Mouse (Mus musculus) midbrain, embryonic 11.5 days (tissue): ENCODE results near the gene Cntnap4. TPM values are rescaled to one million over a fixed set of nuclear protein-coding genes. Genes with fewer than 3 reads are reported as not detected.

ENCODE experiments used
- ATAC-seq: fragments of 200-750 bp; cut with Nextera tagmentation; 2 replicates; pipeline ENCODE4 v1.8.0; 2017; ENCODE audit warnings: moderate TSS enrichment, moderate library complexity; ENCODE audit not compliant: low FRiP score
- DNase-seq: peaks from one replicate; pipeline ENCODE4 v3.0.0; 2015; ENCODE audit warnings: low spot score; ENCODE audit errors: missing footprints
- H3K27ac ChIP-seq: fragments of 300-500 bp; sonication (generic); 2 replicates; pipeline ENCODE4 v1.5.1; 2014; ENCODE audit warnings: low read depth, low read length
- H3K27me3 ChIP-seq: fragments of 300-500 bp; sonication (generic); 2 replicates; pipeline ENCODE4 v1.6.1; 2014; ENCODE audit warnings: mild to moderate bottlenecking, low read length, moderate library complexity, mixed read lengths; ENCODE audit not compliant: control insufficient read depth, insufficient read depth
- H3K36me3 ChIP-seq: fragments of 300-500 bp; sonication (generic); 2 replicates; pipeline ENCODE4 v1.6.1; 2014; ENCODE audit warnings: mild to moderate bottlenecking, low read length, moderate library complexity, mixed read lengths; ENCODE audit not compliant: control insufficient read depth, insufficient read depth
- H3K4me1 ChIP-seq: fragments of 300-500 bp; sonication (generic); 2 replicates; pipeline ENCODE4 v1.6.1; 2014; ENCODE audit warnings: low read length; ENCODE audit not compliant: control insufficient read depth, insufficient read depth
- H3K4me2 ChIP-seq: fragments of 300-500 bp; sonication (generic); 2 replicates; pipeline ENCODE4 v1.6.1; 2014; ENCODE audit warnings: mild to moderate bottlenecking, moderate library complexity
- H3K4me3 ChIP-seq: fragments of 300-500 bp; sonication (generic); 2 replicates; pipeline ENCODE4 v1.5.1; 2014; ENCODE audit warnings: low read depth, low read length
- H3K9ac ChIP-seq: fragments of 300-500 bp; sonication (generic); 2 replicates; pipeline ENCODE4 v1.6.1; 2014; ENCODE audit warnings: low read length
- H3K9me3 ChIP-seq: fragments of 300-500 bp; sonication (generic); 2 replicates; pipeline ENCODE4 v1.6.1; 2016; ENCODE audit warnings: low read length; ENCODE audit not compliant: control insufficient read depth
- WGBS: fragments of 180-500 bp; shearing (Covaris S2); extraction: QIAGEN DNeasy Blood & Tissue Kit; methylation state at CpG from one replicate; pipeline ENCODE4 v1.1.7; 2014; 5-methylcytosine and 5-hydroxymethylcytosine counted together
- polyA plus RNA-seq: library from polyadenylated mRNA; unstranded; fragments of >200 nt; fragmentation: Nextera tagmentation; extraction: Ambion mirVana; gene quantifications from 2 replicates; pipeline ENCODE4 v1.2.1, GENCODE M21; 2014

The Cntnap4 gene
- polyA plus RNA-seq, 1 experiment from 2014 or later = 0.90 TPM

DNA sequence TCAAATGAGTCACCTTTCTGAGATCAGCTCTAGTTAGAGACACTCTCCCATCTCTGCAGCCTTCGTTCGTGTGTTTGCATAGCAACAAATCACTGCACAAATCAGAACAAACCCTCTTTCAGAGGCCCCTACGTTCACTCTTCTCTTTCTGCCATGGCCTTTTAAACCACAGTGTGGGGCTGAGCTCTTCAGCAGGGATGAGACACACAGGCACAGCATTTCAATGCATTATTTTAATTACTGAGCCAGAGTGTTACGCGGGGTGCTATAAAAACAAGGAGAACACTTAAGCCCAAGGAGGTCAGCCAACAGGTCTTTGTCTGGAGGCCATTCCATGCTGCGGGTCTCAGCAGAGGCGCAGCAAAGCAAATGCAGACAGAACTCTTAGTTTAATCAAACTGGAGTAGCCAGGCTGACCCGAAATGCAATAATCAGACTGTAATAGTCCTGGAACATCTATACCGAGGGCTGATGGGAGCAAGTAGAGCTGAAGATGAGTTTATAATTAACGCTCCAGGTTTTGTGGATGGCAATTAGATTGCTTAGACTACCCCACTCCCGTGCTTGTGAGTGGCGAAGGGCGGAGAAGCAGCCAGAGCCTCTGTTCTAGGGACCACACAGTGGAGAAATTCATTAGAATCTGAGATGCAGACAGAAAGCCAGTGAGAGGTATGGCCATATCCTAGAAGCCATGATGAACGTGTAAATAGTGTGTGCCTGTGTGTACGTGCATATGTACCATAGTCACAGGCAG, 26.4 kb downstream of the Cntnap4 start:
- H3K4me2 ChIP-seq = no peak overlapping the region
- no peaks in the 10 kb centered on the region for H3K36me3 ChIP-seq
- no peak overlapping the region for H3K4me3 ChIP-seq
- no peaks in the 10 kb centered on the region for H3K27me3 ChIP-seq
- no peaks in the 10 kb centered on the region for H3K9me3 ChIP-seq
- ATAC-seq (0 out of 2 replicates have a peak, but pooled peaks have one; percentile 35), DNase-seq (no peak)
- no peak overlapping the region for H3K27ac ChIP-seq
- 72% methylated on average over 15 of the region's 15 CpGs for WGBS
- no peaks in the 10 kb centered on the region for H3K4me1 ChIP-seq
- no peak overlapping the region for H3K9ac ChIP-seq

- no peaks in the 10 kb centered on the region for H3K4me1 ChIP-seq
- H3K4me3 ChIP-seq = no peak overlapping the region
- no peaks in the 10 kb centered on the region for H3K27me3 ChIP-seq
- no peak overlapping the region for H3K27ac ChIP-seq
- H3K9me3 ChIP-seq = no peaks in the 10 kb centered on the region
- DNase-seq = no peak
- H3K4me2 ChIP-seq = no peak overlapping the region
- no peak for ATAC-seq
- 90% methylated on average over 11 of the region's 11 CpGs for WGBS
- no peak overlapping the region for H3K9ac ChIP-seq
- H3K36me3 ChIP-seq = no peaks in the 10 kb centered on the region
These were observed 30.1 kb downstream of the Cntnap4 start for GRCm38 (mm10) chr8:112599975-112600374.

- no peak overlapping the region for H3K27ac ChIP-seq
- no peak overlapping the region for H3K4me3 ChIP-seq
- H3K36me3 ChIP-seq = no peaks in the 10 kb centered on the region
- H3K9ac ChIP-seq = no peak overlapping the region
- H3K27me3 ChIP-seq = no peaks in the 10 kb centered on the region
- DNase-seq (no peak), ATAC-seq (no peak)
- no peaks in the 10 kb centered on the region for H3K4me1 ChIP-seq
- no peak overlapping the region for H3K4me2 ChIP-seq
- no peaks in the 10 kb centered on the region for H3K9me3 ChIP-seq
- 85% methylated on average over 1 of the region's 1 CpGs for WGBS
These were observed 31.3 kb downstream of the Cntnap4 start for GRCm38 (mm10) chr8:112601150-112601549.

- WGBS = 86% methylated on average over 6 of the region's 6 CpGs
- ATAC-seq (no peak), DNase-seq (no peak)
- Histone ChIP-seq H3K9ac (no peak overlapping the region), H3K27ac (no peak overlapping the region), H3K4me2 (no peak overlapping the region), H3K36me3 (no peaks in the 10 kb centered on the region), H3K9me3 (no peaks in the 10 kb centered on the region), H3K4me1 (no peaks in the 10 kb centered on the region), H3K4me3 (no peak overlapping the region), H3K27me3 (no peaks in the 10 kb centered on the region)
These were observed 40.3 kb downstream of the Cntnap4 start for GRCm38 (mm10) chr8:112610121-112610520.

- Histone ChIP-seq H3K9ac (no peak overlapping the region), H3K27me3 (no peaks in the 10 kb centered on the region), H3K9me3 (no peaks in the 10 kb centered on the region), H3K4me3 (no peak overlapping the region), H3K27ac (no peak overlapping the region), H3K36me3 (no peaks in the 10 kb centered on the region), H3K4me2 (no peak overlapping the region), H3K4me1 (no peaks in the 10 kb centered on the region)
- WGBS = 92% methylated on average over 7 of the region's 7 CpGs
- DNase-seq (no peak), ATAC-seq (no peak)
These were observed 58.9 kb downstream of the Cntnap4 start for GRCm38 (mm10) chr8:112628791-112629190.

- no peak for ATAC-seq
- no peaks in the 10 kb centered on the region for H3K27me3 ChIP-seq
- no peak overlapping the region for H3K4me3 ChIP-seq
- no peak overlapping the region for H3K4me2 ChIP-seq
- no peaks in the 10 kb centered on the region for H3K4me1 ChIP-seq
- no peaks in the 10 kb centered on the region for H3K9me3 ChIP-seq
- H3K9ac ChIP-seq = no peak overlapping the region
- no peaks in the 10 kb centered on the region for H3K36me3 ChIP-seq
- 83% methylated on average over 4 of the region's 4 CpGs for WGBS
- H3K27ac ChIP-seq = no peak overlapping the region
- no peak for DNase-seq
These were observed 82.8 kb downstream of the Cntnap4 start for GRCm38 (mm10) chr8:112652657-112653056.

GRCm38 (mm10) chr8:112653276-112653675, 83.4 kb downstream of the Cntnap4 start:
- Histone ChIP-seq H3K4me3 (no peak overlapping the region), H3K9ac (no peak overlapping the region), H3K36me3 (no peaks in the 10 kb centered on the region), H3K4me2 (no peak overlapping the region), H3K4me1 (no peaks in the 10 kb centered on the region), H3K27me3 (no peaks in the 10 kb centered on the region), H3K27ac (no peak overlapping the region), H3K9me3 (no peaks in the 10 kb centered on the region)
- DNase-seq = no peak
- no peak for ATAC-seq
- WGBS = 87% methylated on average over 1 of the region's 1 CpGs

DNA sequence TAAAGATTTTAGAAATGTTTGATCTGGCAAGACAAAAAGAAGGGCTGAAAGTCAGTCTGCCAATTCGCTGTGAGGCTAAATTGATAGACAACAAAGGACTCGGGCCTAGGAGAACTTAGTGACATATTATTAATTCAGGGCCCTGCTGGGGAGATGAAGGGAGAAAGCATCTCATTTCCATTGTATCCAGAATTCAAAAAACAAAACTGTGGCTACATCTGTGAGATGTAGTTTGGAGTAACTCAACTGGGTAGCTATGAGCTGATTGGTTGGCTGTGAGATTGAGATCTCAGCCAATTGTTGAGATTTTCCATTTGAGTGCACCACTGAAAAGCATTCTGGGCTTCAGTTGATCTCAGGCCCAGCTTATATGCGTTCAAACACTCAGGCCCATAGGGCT, 84.2 kb downstream of the Cntnap4 start:
- DNase-seq (no peak), ATAC-seq (no peak)
- Histone ChIP-seq H3K4me2 (no peak overlapping the region), H3K9ac (no peak overlapping the region), H3K9me3 (no peaks in the 10 kb centered on the region), H3K36me3 (no peaks in the 10 kb centered on the region), H3K4me3 (no peak overlapping the region), H3K4me1 (no peaks in the 10 kb centered on the region), H3K27ac (no peak overlapping the region), H3K27me3 (no peaks in the 10 kb centered on the region)
- WGBS = 66% methylated on average over 3 of the region's 3 CpGs

- no peak for ATAC-seq
These were observed 94.2 kb downstream of the Cntnap4 start for GRCm38 (mm10) chr8:112664067-112664466.

More at GRCm38 (mm10) chr8:112664067-112664466, 94.2 kb downstream of the Cntnap4 start:
- WGBS = 87% methylated on average over 3 of the region's 3 CpGs
- no peaks in the 10 kb centered on the region for H3K36me3 ChIP-seq
- no peak overlapping the region for H3K9ac ChIP-seq
- no peak overlapping the region for H3K4me3 ChIP-seq
- no peaks in the 10 kb centered on the region for H3K4me1 ChIP-seq
- H3K9me3 ChIP-seq = no peaks in the 10 kb centered on the region
- H3K27me3 ChIP-seq = no peaks in the 10 kb centered on the region
- no peak for DNase-seq
- H3K27ac ChIP-seq = no peak overlapping the region
- no peak overlapping the region for H3K4me2 ChIP-seq
